22 mouse cellular contexts compared by ENCODE assay signal in the genomic region with DNA sequence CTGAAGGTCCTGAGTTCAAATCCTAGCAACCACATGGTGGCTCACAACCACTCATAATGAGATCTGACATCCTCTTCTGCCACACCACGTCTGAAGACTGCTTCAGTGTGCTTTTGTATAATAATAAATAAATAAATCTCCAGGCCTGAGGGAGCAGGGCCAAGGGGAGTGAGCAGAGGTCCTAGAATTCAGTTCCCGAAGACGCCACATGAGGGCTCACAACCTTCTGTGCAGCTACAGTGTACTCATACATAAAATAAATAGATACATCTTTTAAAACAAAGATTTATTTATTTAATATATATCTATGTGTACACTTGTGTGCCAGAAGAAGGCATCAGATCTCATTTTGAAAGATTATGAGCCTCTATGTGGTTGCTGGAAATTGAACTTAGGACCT. TPM values are rescaled to one million over a fixed set of nuclear protein-coding genes. Genes with fewer than 3 reads are reported as not detected.
A peak's percentile ranks its signal among the peaks of the same experiment; 100 is the strongest.
DNase-seq lines count a peak whose midpoint lies in the region; ATAC-seq and TF ChIP-seq lines count a peak whose summit lies in the region.
"Had no signal": no experiment of that assay in that cellular context is flagged by ENCODE, and none has a peak within 500 bp of the region (broad histone marks: within the 10 kb centered on the region; RNA-seq: fewer than 3 reads in every experiment).

No protein-coding gene starts in this region.

- DNase-seq in hindbrain, postnatal 0 days (ENCODE audit: low spot score): no peak
- DNase-seq in hindbrain, embryonic 11.5 days (ENCODE audit: low spot score): no peak
- DNase-seq in lung, postnatal 36 days: no peak
- no peak for DNase-seq in Patski (ENCODE audit: low read depth, low spot score)
- DNase-seq in heart, embryonic 10.5 days (ENCODE audit: low spot score): no peak
- no peak for DNase-seq in kidney, postnatal 36 days
- DNase-seq: adrenal gland, postnatal 25 days; cerebellum, adult 18-20 months; cerebellum, postnatal 25 days; heart, adult 11 months; heart, postnatal 36 days; kidney, adult 11 months; kidney, postnatal 10 days; liver, embryonic 13.5 days; lung, postnatal 14 days; thymus, postnatal 4 days had no signal

- H3K27me3 ChIP-seq in hindbrain, postnatal 0 days (ENCODE audit: insufficient read depth, low read length): no peaks in the 10 kb centered on the region
- H3K27me3 ChIP-seq in hindbrain, embryonic 11.5 days (ENCODE audit: control insufficient read depth, insufficient read depth, low read length): no peaks in the 10 kb centered on the region
- no peaks in the 10 kb centered on the region for H3K27me3 ChIP-seq in lung, embryonic 16.5 days (ENCODE audit: control insufficient read depth, insufficient read depth, low read depth, low read length)
- H3K27me3 ChIP-seq in Patski: no peaks in the 10 kb centered on the region
- H3K27me3 ChIP-seq in heart, embryonic 10.5 days (ENCODE audit: insufficient read depth, poor library complexity, severe bottlenecking): no peaks in the 10 kb centered on the region
- H3K27me3 ChIP-seq: liver, embryonic 13.5 days; neural tube, embryonic 13.5 days had no signal

- H3K4me1 ChIP-seq in hindbrain, postnatal 0 days (ENCODE audit: insufficient read depth, low read length): no peaks in the 10 kb centered on the region
- no peaks in the 10 kb centered on the region for H3K4me1 ChIP-seq in hindbrain, embryonic 11.5 days (replicated peaks; ENCODE audit: control insufficient read depth, insufficient read depth, low read length)
- H3K4me1 ChIP-seq in lung, embryonic 16.5 days (replicated peaks; ENCODE audit: control insufficient read depth, insufficient read depth, low read length): no peaks in the 10 kb centered on the region
- no peaks in the 10 kb centered on the region for H3K4me1 ChIP-seq in heart, embryonic 10.5 days
- H3K4me1 ChIP-seq: forebrain, embryonic 10.5 days; limb, embryonic 10.5 days; midbrain, embryonic 10.5 days; neural tube, embryonic 13.5 days had no signal

- in situ Hi-C loops in Patski (cut with MboI; ENCODE audit: low pct_unique_long_range_greater_than_20kb): loop anchor here (5.0 kb wide), 1 partner anchor 192 kb away; no protein-coding TSS in a partner anchor

- CTCF ChIA-PET in Patski (lab: Charles Lee): interaction anchor here (1.1 to 1.3 kb wide), 2 partner anchors 9 to 195 kb away, joined by 3 to 5 read pairs; no protein-coding TSS in a partner anchor

- H3K36me3 ChIP-seq in hindbrain, postnatal 0 days (ENCODE audit: insufficient read depth, low read length): peaks cover 6% of the 10 kb centered on the region; the same call in 1 of the 2 replicates
- no peaks in the 10 kb centered on the region for H3K36me3 ChIP-seq in hindbrain, embryonic 11.5 days (ENCODE audit: control insufficient read depth, insufficient read depth, low read length)
- peaks cover 17% of the 10 kb centered on the region for H3K36me3 ChIP-seq in lung, embryonic 16.5 days (ENCODE audit: control insufficient read depth, insufficient read depth, low read length)
- peaks cover 51% of the 10 kb centered on the region for H3K36me3 ChIP-seq in heart, embryonic 10.5 days

- H3K9ac ChIP-seq in hindbrain, postnatal 0 days (replicated peaks; ENCODE audit: low read length): no peak overlapping the region
- H3K9ac ChIP-seq in hindbrain, embryonic 11.5 days (ENCODE audit: low read depth, low read length): no peak overlapping the region
- H3K9ac ChIP-seq in lung, embryonic 16.5 days (ENCODE audit: low read length): no peak overlapping the region
- H3K9ac ChIP-seq: liver, embryonic 13.5 days; neural tube, embryonic 13.5 days had no signal

- H3K4me3 ChIP-seq in hindbrain, postnatal 0 days (ENCODE audit: low read length): no peak overlapping the region
- H3K4me3 ChIP-seq in hindbrain, embryonic 11.5 days (ENCODE audit: low read depth, low read length): no peak overlapping the region
- H3K4me3 ChIP-seq in lung, embryonic 16.5 days (ENCODE audit: low read length): no peak overlapping the region
- no peak overlapping the region for H3K4me3 ChIP-seq in heart, embryonic 10.5 days
- H3K4me3 ChIP-seq: forebrain, embryonic 10.5 days; limb, embryonic 10.5 days; liver, embryonic 13.5 days; midbrain, embryonic 10.5 days; neural tube, embryonic 13.5 days had no signal

- peak; percentile 25; the same call in 1 of the 2 replicates for TF ChIP-seq CTCF in hindbrain, postnatal 0 days (IDR thresholded peaks at IDR 0.05; ENCODE audit: low read depth)
- peak; percentile 58 for TF ChIP-seq CTCF in Patski (IDR thresholded peaks at IDR 0.05)

- WGBS in hindbrain, postnatal 0 days: 77% methylated on average over 3 of the region's 3 CpGs
- WGBS in hindbrain, embryonic 11.5 days: 78% methylated on average over 3 of the region's 3 CpGs
- WGBS in lung, embryonic 16.5 days: 66% methylated on average over 3 of the region's 3 CpGs
- WGBS in heart, embryonic 10.5 days: 79% methylated on average over 3 of the region's 3 CpGs

- H3K9me3 ChIP-seq in hindbrain, postnatal 0 days (ENCODE audit: low read length): no peaks in the 10 kb centered on the region
- no peaks in the 10 kb centered on the region for H3K9me3 ChIP-seq in hindbrain, embryonic 11.5 days (ENCODE audit: control insufficient read depth, low read length)
- no peaks in the 10 kb centered on the region for H3K9me3 ChIP-seq in lung, embryonic 16.5 days (ENCODE audit: control insufficient read depth, low read length)
- H3K9me3 ChIP-seq in heart, embryonic 10.5 days: no peaks in the 10 kb centered on the region
- H3K9me3 ChIP-seq: forebrain, embryonic 10.5 days; limb, embryonic 10.5 days; liver, embryonic 13.5 days; midbrain, embryonic 10.5 days; neural tube, embryonic 13.5 days had no signal

- H3K4me2 ChIP-seq in hindbrain, postnatal 0 days (ENCODE audit: low read depth, low read length): no peak overlapping the region
- no peak overlapping the region for H3K4me2 ChIP-seq in hindbrain, embryonic 11.5 days (replicated peaks; ENCODE audit: low read depth, low read length)
- no peak overlapping the region for H3K4me2 ChIP-seq in lung, embryonic 16.5 days (ENCODE audit: low read depth, low read length)
- H3K4me2 ChIP-seq: liver, embryonic 13.5 days; neural tube, embryonic 13.5 days had no signal

- ATAC-seq in hindbrain, postnatal 0 days: no peak
- no peak for ATAC-seq in hindbrain, embryonic 11.5 days (ENCODE audit: low FRiP score)
- ATAC-seq in lung, embryonic 16.5 days (ENCODE audit: low read depth): 0 out of 2 replicates have a peak, but pooled peaks have one; percentile 12
- no peak for ATAC-seq in Patski
- peak; percentile 56; the same call in 1 of the 2 replicates for ATAC-seq in megakaryocyte-erythroid progenitor cell, adult 5-6 weeks (replicated peaks; ENCODE audit: low FRiP score, low TSS enrichment, poor library complexity, severe bottlenecking)

- POLR2A ChIA-PET in Patski (lab: Charles Lee): no interaction called here

- H3K27ac ChIP-seq in hindbrain, postnatal 0 days: no peak overlapping the region
- H3K27ac ChIP-seq in hindbrain, embryonic 11.5 days (ENCODE audit: low read depth, low read length): no peak overlapping the region
- no peak overlapping the region for H3K27ac ChIP-seq in lung, embryonic 16.5 days (ENCODE audit: low read length)
- H3K27ac ChIP-seq in heart, embryonic 10.5 days: no peak overlapping the region
- H3K27ac ChIP-seq: forebrain, embryonic 10.5 days; limb, embryonic 10.5 days; liver, embryonic 13.5 days; midbrain, embryonic 10.5 days; neural tube, embryonic 13.5 days had no signal

RNA-seq across cellular contexts. Expression of gene Zgrf1, which starts 11.8 kb away (rescaled TPM):
- total RNA-seq in hindbrain, postnatal 0 days (2014; rRNA removed): 4.0 and 5.2 TPM in 2 replicates
- 3.0 and 3.5 TPM in 2 replicates for polyA plus RNA-seq in hindbrain, postnatal 0 days (2015; fragmentation: Nextera tagmentation; extraction: Ambion mirVana)
- polyA plus RNA-seq in hindbrain, embryonic 11.5 days (2014; fragmentation: Nextera tagmentation; extraction: Ambion mirVana): 9.5 and 12.6 TPM in 2 replicates
- polyA plus RNA-seq in lung, embryonic 16.5 days (2015; fragmentation: Nextera tagmentation; extraction: Ambion mirVana): 8.3 and 8.5 TPM in 2 replicates
- 7.9 TPM for polyA plus RNA-seq in Patski (2021)
- 39.4 and 40.0 TPM in 2 replicates for total RNA-seq in megakaryocyte-erythroid progenitor cell, adult 5-6 weeks (2014; fragmentation: Nextera tagmentation)
- total RNA-seq in megakaryocyte-erythroid progenitor cell, adult 5-6 weeks (2017): 24.4 and 26.6 TPM in 2 replicates
- polyA plus RNA-seq in heart, embryonic 10.5 days (2016; fragmentation: Nextera tagmentation; extraction: Ambion mirVana): 13.4 and 14.0 TPM in 2 replicates

RNA-seq across cellular contexts. Expression of gene Larp7, which starts 12.0 kb away (rescaled TPM):
- 4.5 and 6.9 TPM in 2 replicates for total RNA-seq in hindbrain, postnatal 0 days (2014; rRNA removed)
- polyA plus RNA-seq in hindbrain, postnatal 0 days (2015; fragmentation: Nextera tagmentation; extraction: Ambion mirVana): 30.4 and 31.7 TPM in 2 replicates
- polyA plus RNA-seq in hindbrain, embryonic 11.5 days (2014; fragmentation: Nextera tagmentation; extraction: Ambion mirVana): 66.1 and 75.9 TPM in 2 replicates
- 55.7 and 63.3 TPM in 2 replicates for polyA plus RNA-seq in lung, embryonic 16.5 days (2015; fragmentation: Nextera tagmentation; extraction: Ambion mirVana)
- 66.7 TPM for polyA plus RNA-seq in Patski (2021)
- total RNA-seq in megakaryocyte-erythroid progenitor cell, adult 5-6 weeks (2014; fragmentation: Nextera tagmentation): 74.0 and 76.2 TPM in 2 replicates
- 150 and 188 TPM in 2 replicates for total RNA-seq in megakaryocyte-erythroid progenitor cell, adult 5-6 weeks (2017)
- polyA plus RNA-seq in heart, embryonic 10.5 days (2016; fragmentation: Nextera tagmentation; extraction: Ambion mirVana): 56.6 and 57.3 TPM in 2 replicates

Comparison
In these comparisons a context has a peak if more than half of its experiments do, and no peak if none do; other contexts are left out.
1. ATAC-seq: peak in lung, embryonic 16.5 days (single experiment) and megakaryocyte-erythroid progenitor cell, adult 5-6 weeks (single experiment); none in hindbrain, postnatal 0 days (single experiment), hindbrain, embryonic 11.5 days (single experiment) and Patski (single experiment).